33 mouse cellular contexts compared by ENCODE assay signal in genomic region chr17:71024071-71024470, GRCm38 (mm10). TPM values are rescaled to one million over a fixed set of nuclear protein-coding genes. Genes with fewer than 3 reads are reported as not detected.
DNase-seq lines count a peak whose midpoint lies in the region; ATAC-seq lines count a peak whose summit lies in the region.
"Had no signal": no experiment of that assay in that cellular context is flagged by ENCODE, and none has a peak within 500 bp of the region (broad histone marks: within the 10 kb centered on the region; RNA-seq: fewer than 3 reads in every experiment).

No protein-coding gene starts in this region.

- WGBS in heart, embryonic 10.5 days: 86% methylated on average over 10 of the region's 10 CpGs
- WGBS in heart, embryonic 13.5 days: 76% methylated on average over 10 of the region's 10 CpGs
- WGBS in hindbrain, embryonic 12.5 days: 91% methylated on average over 10 of the region's 10 CpGs

- H3K36me3 ChIP-seq in heart, embryonic 10.5 days: peaks cover 23% of the 10 kb centered on the region
- peaks cover 42% of the 10 kb centered on the region for H3K36me3 ChIP-seq in heart, embryonic 13.5 days
- H3K36me3 ChIP-seq in hindbrain, embryonic 12.5 days: no peaks in the 10 kb centered on the region
- H3K36me3 ChIP-seq: embryonic facial prominence, embryonic 13.5 days; forebrain, embryonic 10.5 days; hindbrain, embryonic 13.5 days; limb, embryonic 10.5 days; limb, embryonic 15.5 days; liver, embryonic 13.5 days; neural tube, embryonic 15.5 days had no signal

- no peak overlapping the region for H3K9ac ChIP-seq in heart, embryonic 13.5 days
- H3K9ac ChIP-seq in hindbrain, embryonic 12.5 days: no peak overlapping the region
- H3K9ac ChIP-seq: embryonic facial prominence, embryonic 13.5 days; hindbrain, embryonic 13.5 days; limb, embryonic 15.5 days; liver, embryonic 13.5 days; neural tube, embryonic 15.5 days had no signal

- intact Hi-C loops in heart, postnatal 10 days (cut with DNase I): no loop called here

- DNase-seq in heart, adult 18-20 months: peak; percentile 76 to 81
- DNase-seq in heart, embryonic 10.5 days (ENCODE audit: low spot score): no peak
- peak; percentile 81 to 82 for DNase-seq in heart, postnatal 10 days
- DNase-seq in B cell, adult 2 months: no peak
- no peak for DNase-seq in spleen, adult 12 weeks (ENCODE audit: low spot score)
- DNase-seq: adrenal gland, postnatal 14 days; cerebellum, adult 18-20 months; cerebellum, postnatal 10 days; gastrocnemius, postnatal 10 days; kidney, adult 8-10 months; layer of hippocampus, adult 9-11 months; liver, embryonic 13.5 days; lung, adult 18-20 months; lung, postnatal 4 days; midbrain, embryonic 14.5 days; retina, postnatal 1 day; right cerebral cortex, postnatal 14 days; thymus, adult 18-20 months; thymus, postnatal 36 days had no signal

- H3K9me3 ChIP-seq in heart, embryonic 10.5 days: no peaks in the 10 kb centered on the region
- H3K9me3 ChIP-seq in heart, embryonic 13.5 days: no peaks in the 10 kb centered on the region
- no peaks in the 10 kb centered on the region for H3K9me3 ChIP-seq in hindbrain, embryonic 12.5 days (replicated peaks)
- H3K9me3 ChIP-seq: embryonic facial prominence, embryonic 13.5 days; forebrain, embryonic 10.5 days; hindbrain, embryonic 13.5 days; limb, embryonic 10.5 days; limb, embryonic 15.5 days; liver, embryonic 13.5 days; neural tube, embryonic 15.5 days had no signal

- peak overlapping the region; percentile 78 for H3K4me2 ChIP-seq in heart, embryonic 13.5 days
- H3K4me2 ChIP-seq in hindbrain, embryonic 12.5 days (replicated peaks): no peak overlapping the region
- H3K4me2 ChIP-seq: embryonic facial prominence, embryonic 13.5 days; hindbrain, embryonic 13.5 days; limb, embryonic 15.5 days; liver, embryonic 13.5 days; neural tube, embryonic 15.5 days had no signal

- H3K4me3 ChIP-seq in heart, embryonic 10.5 days: no peak overlapping the region
- no peak overlapping the region for H3K4me3 ChIP-seq in heart, embryonic 13.5 days
- no peak overlapping the region for H3K4me3 ChIP-seq in hindbrain, embryonic 12.5 days
- H3K4me3 ChIP-seq: embryonic facial prominence, embryonic 13.5 days; forebrain, embryonic 10.5 days; hindbrain, embryonic 13.5 days; limb, embryonic 10.5 days; limb, embryonic 15.5 days; liver, embryonic 13.5 days; neural tube, embryonic 15.5 days had no signal

- H3K27me3 ChIP-seq in heart, embryonic 10.5 days (ENCODE audit: insufficient read depth, poor library complexity, severe bottlenecking): no peaks in the 10 kb centered on the region
- no peaks in the 10 kb centered on the region for H3K27me3 ChIP-seq in heart, embryonic 13.5 days (replicated peaks)
- no peaks in the 10 kb centered on the region for H3K27me3 ChIP-seq in hindbrain, embryonic 12.5 days
- H3K27me3 ChIP-seq: embryonic facial prominence, embryonic 13.5 days; hindbrain, embryonic 13.5 days; limb, embryonic 15.5 days; liver, embryonic 13.5 days; neural tube, embryonic 15.5 days had no signal

- H3K4me1 ChIP-seq in heart, embryonic 10.5 days: peaks cover 43% of the 10 kb centered on the region
- H3K4me1 ChIP-seq in heart, embryonic 13.5 days: peaks cover 70% of the 10 kb centered on the region
- peaks cover 2% of the 10 kb centered on the region; the same call in 1 of the 2 replicates for H3K4me1 ChIP-seq in hindbrain, embryonic 12.5 days

- no peak for ATAC-seq in heart, embryonic 13.5 days (ENCODE audit: extremely low read depth, insufficient number of reproducible peaks, low FRiP score, low TSS enrichment)
- no peak for ATAC-seq in hindbrain, embryonic 12.5 days (ENCODE audit: low FRiP score)
- ATAC-seq: CD4-positive, CD25-positive, alpha-beta regulatory T cell, adult 4 months; forebrain, embryonic 16.5 days; intestine, embryonic 16.5 days; lung, postnatal 0 days had no signal

- H3K27ac ChIP-seq in heart, embryonic 10.5 days: no peak overlapping the region
- H3K27ac ChIP-seq in heart, embryonic 13.5 days (replicated peaks): peak overlapping the region; percentile 28; the same call in 1 of the 2 replicates
- H3K27ac ChIP-seq in hindbrain, embryonic 12.5 days: no peak overlapping the region
- H3K27ac ChIP-seq: embryonic facial prominence, embryonic 13.5 days; forebrain, embryonic 10.5 days; hindbrain, embryonic 13.5 days; kidney, postnatal 0 days; limb, embryonic 10.5 days; limb, embryonic 15.5 days; liver, embryonic 13.5 days; neural tube, embryonic 15.5 days; stomach, postnatal 0 days had no signal

RNA-seq across cellular contexts. Expression of gene Myl12a, which starts 21.4 kb away (rescaled TPM):
- 1,000 to 10,000 TPM in 1 of 2 experiments, 100 to 1,000 TPM in 1; 965 to 1,012 TPM for total RNA-seq in heart, adult 18-20 months (2021)
- polyA plus RNA-seq in heart, embryonic 10.5 days (2016; fragmentation: Nextera tagmentation; extraction: Ambion mirVana): 742 and 776 TPM in 2 replicates
- 728 and 793 TPM in 2 replicates for polyA plus RNA-seq in heart, embryonic 13.5 days (2015; fragmentation: Nextera tagmentation; extraction: Ambion mirVana)
- 100 to 1,000 TPM; 846 to 935 TPM for total RNA-seq in heart, postnatal 10 days (2021)
- polyA plus RNA-seq in hindbrain, embryonic 12.5 days (2016; fragmentation: Nextera tagmentation; extraction: Ambion mirVana): 351 and 382 TPM in 2 replicates

RNA-seq across cellular contexts. Expression of gene Myom1, which starts 21.6 kb away (rescaled TPM):
- total RNA-seq in heart, adult 18-20 months (2021): 1,000 to 10,000 TPM in 1 of 2 experiments, 100 to 1,000 TPM in 1; 977 to 1,053 TPM
- polyA plus RNA-seq in heart, embryonic 10.5 days (2016; fragmentation: Nextera tagmentation; extraction: Ambion mirVana): 109 and 198 TPM in 2 replicates
- polyA plus RNA-seq in heart, embryonic 13.5 days (2015; fragmentation: Nextera tagmentation; extraction: Ambion mirVana): 156 and 169 TPM in 2 replicates
- 1,000 to 10,000 TPM; 1,058 to 1,064 TPM for total RNA-seq in heart, postnatal 10 days (2021)
- polyA plus RNA-seq in hindbrain, embryonic 12.5 days (2016; fragmentation: Nextera tagmentation; extraction: Ambion mirVana): 1.9 and 5.0 TPM in 2 replicates

Comparison
In these comparisons a context has a peak if more than half of its experiments do, and no peak if none do; other contexts are left out.
1. DNase-seq: peak in heart, adult 18-20 months (2 of 2) and heart, postnatal 10 days (2 of 2); none in heart, embryonic 10.5 days (single experiment), B cell, adult 2 months (0 of 2) and spleen, adult 12 weeks (single experiment).
2. RNA of gene Myom1, which starts 21.6 kb away (polyA plus RNA-seq): 156 to 169 TPM in heart, embryonic 13.5 days and 109 to 198 TPM in heart, embryonic 10.5 days; 1.9 to 5.0 TPM in hindbrain, embryonic 12.5 days; every median in the first group is over 10 times any median in the second.